Mouse (Mus musculus) thymus, adult 2 months (tissue): Measurements from ENCODE around the gene Gm12830. TPM values are rescaled to one million over a fixed set of nuclear protein-coding genes. Genes with fewer than 3 reads are reported as not detected.

Source experiments
- DNase-seq: peaks from one replicate; pipeline ENCODE4 v3.0.0; 2021
- H3K27ac ChIP-seq: fragments of 200-500 bp; 2 replicates; pipeline ENCODE4 v1.5.1; 2012; ENCODE audit warnings: low read length, control low read depth; ENCODE audit not compliant: control insufficient read depth, insufficient read depth
- H3K27me3 ChIP-seq: fragments of 200-500 bp; 2 replicates; pipeline ENCODE4 v1.6.1; 2012; ENCODE audit warnings: mild to moderate bottlenecking, low read length, moderate library complexity, mixed read lengths; ENCODE audit not compliant: control insufficient read depth, insufficient read depth
- H3K36me3 ChIP-seq: fragments of 200-500 bp; 2 replicates; pipeline ENCODE4 v1.6.1; 2012; ENCODE audit warnings: mild to moderate bottlenecking, low read length, moderate library complexity; ENCODE audit not compliant: control insufficient read depth, insufficient read depth
- H3K4me1 ChIP-seq: fragments of 200-500 bp; replicated peaks from 2 replicates; pipeline ENCODE4 v1.6.1; 2012; ENCODE audit warnings: low read length; ENCODE audit not compliant: control insufficient read depth, insufficient read depth
- H3K4me3 ChIP-seq: fragments of 200-500 bp; 2 replicates; pipeline ENCODE4 v1.5.1; 2012; ENCODE audit warnings: mild to moderate bottlenecking, low read length, control low read depth, moderate library complexity; ENCODE audit not compliant: control insufficient read depth, insufficient read depth
- CTCF ChIP-seq: fragments of 200-500 bp; IDR thresholded peaks from 2 replicates; pipeline ENCODE4 v1.5.1; 2012; ENCODE audit warnings: mild to moderate bottlenecking, control low read depth, low read length, moderate library complexity, borderline replicate concordance; ENCODE audit not compliant: control insufficient read depth, poor library complexity, insufficient read depth; ENCODE audit errors: extremely low read depth
- POLR2A ChIP-seq: fragments of 200-500 bp; IDR thresholded peaks from 2 replicates; pipeline ENCODE4 v1.6.1; 2012; ENCODE audit warnings: mild to moderate bottlenecking, low read length, control low read depth, moderate library complexity; ENCODE audit not compliant: control insufficient read depth, poor library complexity, insufficient read depth; ENCODE audit errors: extremely low read depth
- WGBS: fragments of 180-500 bp; shearing (Covaris S2); methylation state at CpG from one replicate; pipeline ENCODE4 v1.1.7; 2018; 5-methylcytosine and 5-hydroxymethylcytosine counted together
- polyA plus RNA-seq: library from polyadenylated mRNA; depleted of rRNA; stranded (reverse); fragments of >200 nt; gene quantifications from 2 replicates; pipeline ENCODE4 v1.2.3, GENCODE M21; 2012

Gene Gm12830
- polyA plus RNA-seq, 1 experiment: not detected

- Histone ChIP-seq H3K4me3 (no peak overlapping the region), H3K36me3 (no peaks in the 10 kb centered on the region), H3K27ac (no peak overlapping the region), H3K27me3 (no peaks in the 10 kb centered on the region), H3K4me1 (no peaks in the 10 kb centered on the region)
- no peak for DNase-seq
- no peak for TF ChIP-seq CTCF
- TF ChIP-seq POLR2A: no peak
- 68% methylated on average over 5 of the region's 5 CpGs for WGBS
Measured at GRCm38 (mm10) chr4:114863166-114863565, 41.6 kb downstream of the Gm12830 start.

DNA sequence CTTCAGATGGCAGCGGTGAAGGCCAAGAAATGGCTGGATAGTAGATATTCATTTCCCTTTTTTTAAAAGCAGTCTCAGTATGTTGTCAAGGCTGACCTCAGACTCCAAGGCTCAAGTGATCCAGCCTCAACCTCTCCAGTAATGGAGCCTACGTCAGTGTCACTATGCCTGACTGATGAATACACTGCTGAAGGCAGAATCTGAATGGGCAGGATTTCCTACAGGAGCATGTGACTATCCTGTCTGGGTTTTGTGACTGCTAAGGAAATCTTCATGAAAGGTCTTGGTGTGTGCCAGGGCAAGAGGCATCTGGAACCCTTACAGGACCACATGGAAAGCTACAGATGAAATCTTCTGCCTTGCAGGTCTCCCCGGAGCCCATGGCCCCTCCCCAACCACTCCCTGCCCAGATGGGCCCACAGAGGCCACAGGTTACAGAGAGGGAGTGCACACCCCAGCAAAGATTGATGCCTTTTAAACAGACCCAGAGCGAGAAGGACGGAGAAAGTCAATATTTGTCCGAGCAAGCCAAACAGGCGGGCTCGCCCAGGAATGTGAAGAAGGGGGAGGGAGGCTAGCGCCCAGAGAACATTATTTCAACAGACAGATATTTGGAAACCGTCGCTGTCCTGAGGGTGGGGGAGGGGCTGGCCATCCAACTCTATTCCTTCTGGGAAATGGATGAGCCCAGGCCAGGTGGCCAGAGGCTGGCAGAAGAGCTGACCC lies 48.4 kb downstream of the Gm12830 start:
- no peak overlapping the region for H3K4me3 ChIP-seq
- 84% methylated on average over 11 of the region's 11 CpGs for WGBS
- H3K4me1 ChIP-seq: no peaks in the 10 kb centered on the region
- no peaks in the 10 kb centered on the region for H3K27me3 ChIP-seq
- H3K27ac ChIP-seq: no peak overlapping the region
- TF ChIP-seq CTCF (no peak), POLR2A (no peak)
- no peak for DNase-seq
- no peaks in the 10 kb centered on the region for H3K36me3 ChIP-seq

DNA sequence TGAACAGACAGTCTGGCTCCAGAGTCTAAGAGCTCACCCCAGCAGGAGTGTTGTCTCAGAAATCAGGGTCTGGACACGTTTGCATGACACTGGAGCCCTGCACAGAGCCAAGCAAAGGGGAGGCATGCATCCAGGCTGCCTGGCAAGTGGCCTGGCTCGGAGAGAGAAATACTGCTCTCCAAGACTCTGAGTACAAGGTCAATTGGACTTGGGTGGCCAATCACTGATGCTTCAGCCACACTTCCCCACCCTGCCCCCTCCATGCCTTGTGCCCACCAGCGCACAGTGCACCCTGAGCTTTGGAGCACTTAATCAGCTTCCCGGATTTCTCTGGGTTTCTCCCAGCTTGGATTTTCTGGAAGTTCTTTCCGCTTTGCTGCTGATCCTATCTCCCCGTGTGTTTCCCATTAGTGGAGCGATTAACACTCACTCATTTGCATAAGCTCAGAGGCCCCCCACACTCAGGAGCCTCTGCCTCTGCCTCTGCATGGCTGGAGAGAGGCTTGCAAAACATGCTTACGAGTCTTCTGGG lies 55.0 kb downstream of the Gm12830 start:
- no peak overlapping the region for H3K4me3 ChIP-seq
- WGBS: 63% methylated on average over 8 of the region's 8 CpGs
- no peaks in the 10 kb centered on the region for H3K36me3 ChIP-seq
- H3K4me1 ChIP-seq: no peaks in the 10 kb centered on the region
- H3K27ac ChIP-seq: no peak overlapping the region
- no peak for DNase-seq
- TF ChIP-seq CTCF: no peak
- TF ChIP-seq POLR2A: no peak
- no peaks in the 10 kb centered on the region for H3K27me3 ChIP-seq

- DNase-seq: no peak
- no peak overlapping the region for H3K4me3 ChIP-seq
- H3K27me3 ChIP-seq: no peaks in the 10 kb centered on the region
- 100% methylated on average over 1 of the region's 1 CpGs for WGBS
- no peak overlapping the region for H3K27ac ChIP-seq
- TF ChIP-seq POLR2A: no peak
- TF ChIP-seq CTCF: no peak
- H3K36me3 ChIP-seq: no peaks in the 10 kb centered on the region
- no peaks in the 10 kb centered on the region for H3K4me1 ChIP-seq
Measured at GRCm38 (mm10) chr4:114882232-114882631, 60.7 kb downstream of the Gm12830 start.

DNA sequence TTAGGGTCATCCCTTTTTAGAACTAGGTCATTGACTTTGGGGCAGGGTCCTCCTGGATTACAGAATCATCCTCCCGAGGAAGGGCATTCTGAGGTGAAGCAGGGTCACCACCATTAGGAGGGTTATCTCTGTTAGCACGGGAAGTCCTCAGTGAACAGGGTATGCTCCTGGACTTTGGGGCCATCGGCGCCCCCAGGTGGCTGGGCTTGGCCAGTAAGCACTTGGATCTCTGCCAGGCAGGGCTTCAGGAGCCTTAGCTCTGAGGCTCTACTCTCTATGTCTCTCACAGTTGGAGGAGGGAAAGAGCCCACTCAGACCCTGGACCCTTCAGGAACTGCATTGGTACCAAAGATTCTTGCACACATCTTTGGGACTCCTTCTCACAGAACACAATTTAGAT lies 76.3 kb downstream of the Gm12830 start:
- 12% methylated on average over 4 of the region's 4 CpGs for WGBS
- Histone ChIP-seq H3K27me3 (peaks cover 20% of the 10 kb centered on the region), H3K4me1 (no peaks in the 10 kb centered on the region), H3K27ac (no peak overlapping the region), H3K4me3 (no peak overlapping the region), H3K36me3 (no peaks in the 10 kb centered on the region)
- TF ChIP-seq POLR2A: no peak
- no peak for TF ChIP-seq CTCF
- peak; percentile 27 for DNase-seq

DNA sequence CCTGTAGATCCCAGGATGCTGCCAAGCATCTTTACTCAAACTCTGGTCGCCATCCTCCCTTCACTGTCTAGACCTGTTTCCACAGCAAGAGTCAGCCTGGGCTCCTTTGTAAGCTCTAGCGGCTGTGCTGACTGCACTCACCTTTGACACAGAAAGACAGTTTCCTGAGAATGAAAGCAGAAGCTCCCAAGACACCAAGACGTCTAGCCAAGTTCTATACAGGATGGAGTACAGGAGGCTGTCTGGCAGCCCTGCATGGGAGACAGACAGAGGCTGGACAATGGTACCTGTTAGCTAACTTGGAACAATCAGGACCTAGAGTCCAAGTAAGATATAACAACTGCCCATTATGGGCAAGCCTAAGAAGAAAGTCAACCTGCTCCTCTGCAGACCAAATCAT lies 78.4 kb downstream of the Gm12830 start:
- no peak for DNase-seq
- H3K4me1 ChIP-seq: no peaks in the 10 kb centered on the region
- peaks cover 23% of the 10 kb centered on the region for H3K27me3 ChIP-seq
- TF ChIP-seq CTCF (no peak), POLR2A (no peak)
- no peak overlapping the region for H3K27ac ChIP-seq
- no peaks in the 10 kb centered on the region for H3K36me3 ChIP-seq
- no peak overlapping the region for H3K4me3 ChIP-seq
- WGBS: 5% methylated on average over 3 of the region's 3 CpGs
